Mouse (Mus musculus) CD4-positive helper T cell, adult 2 months (primary cell): Measurements from ENCODE around the gene Olr1.

Experiments used
- DNase-seq: peaks from one replicate; pipeline ENCODE4 v3.0.0-alpha.2; 2012; ENCODE audit warnings: low read depth, missing footprints, low spot score

The Olr1 gene

DNA sequence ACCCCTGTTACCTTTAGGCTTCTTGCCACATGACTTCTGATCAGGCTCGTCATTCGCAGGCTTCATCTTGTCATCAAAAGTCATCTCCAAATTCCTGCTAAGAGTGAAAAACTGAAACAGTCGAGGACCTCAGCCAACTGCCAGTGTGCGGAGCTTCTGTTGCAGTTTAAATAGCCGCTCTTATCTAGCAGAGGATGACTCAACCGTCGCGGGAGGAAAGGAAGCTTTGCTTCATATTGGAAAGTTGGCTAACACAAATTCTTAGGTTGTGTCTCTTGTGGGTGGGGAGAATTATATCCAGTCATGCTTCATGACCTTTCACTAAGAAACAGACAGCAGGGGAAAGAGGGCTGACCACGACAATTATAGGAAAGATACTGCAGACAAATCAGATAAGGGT is at the start of gene Olr1:
Gene Olr1, minus strand, starts transcription at position 142 of the 400 bp plus-strand sequence.
- no peak for DNase-seq

- DNase-seq, result no peak
These were observed 41.0 kb upstream of the Olr1 start for GRCm38 (mm10) chr6:129548009-129548408.

DNA sequence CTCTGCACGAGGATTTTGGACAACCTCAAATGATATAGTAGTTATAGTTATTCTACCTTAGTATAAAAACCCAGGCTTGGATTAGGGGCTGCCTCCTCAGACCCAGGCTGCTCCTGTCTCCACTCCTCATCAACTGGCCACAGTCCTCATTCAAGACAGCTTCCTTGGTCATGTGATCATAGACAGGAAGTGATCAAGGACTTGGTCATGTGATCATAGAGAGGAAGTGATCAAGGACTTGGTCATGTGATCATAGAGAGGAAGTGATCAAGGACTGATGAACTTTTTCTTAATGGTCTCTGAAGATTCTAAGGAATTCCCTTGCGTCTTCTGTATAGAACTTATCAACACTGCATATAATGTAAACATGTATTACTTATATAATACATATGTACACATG is 40.3 kb upstream of the Olr1 start:
- DNase-seq, result no peak

- DNase-seq, result peak; percentile 35
These were observed 37.0 kb upstream of the Olr1 start for GRCm38 (mm10) chr6:129543709-129544606.

- no peak for DNase-seq
These were observed 35.6 kb upstream of the Olr1 start for GRCm38 (mm10) chr6:129542540-129542939.

DNA sequence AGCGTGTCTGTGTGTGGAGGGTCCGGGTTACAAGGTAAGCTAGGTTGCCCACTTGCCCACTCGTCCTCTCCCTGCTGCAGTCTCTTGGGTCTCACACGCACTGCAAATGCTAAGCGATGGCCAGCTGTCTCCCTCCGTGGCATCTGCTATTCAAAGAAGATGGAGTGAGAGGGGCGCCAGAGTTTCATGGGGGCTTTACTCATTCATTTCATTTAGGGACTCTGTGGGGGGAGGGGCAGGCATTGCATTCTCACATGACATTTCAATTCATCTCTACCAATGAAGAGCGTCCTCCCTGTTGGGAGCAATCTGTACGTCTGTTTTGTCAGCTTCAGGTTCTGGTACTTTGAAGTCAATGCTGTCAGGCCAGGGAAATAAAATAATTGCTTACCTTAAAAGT is 35.0 kb upstream of the Olr1 start:
- DNase-seq, result no peak

DNA sequence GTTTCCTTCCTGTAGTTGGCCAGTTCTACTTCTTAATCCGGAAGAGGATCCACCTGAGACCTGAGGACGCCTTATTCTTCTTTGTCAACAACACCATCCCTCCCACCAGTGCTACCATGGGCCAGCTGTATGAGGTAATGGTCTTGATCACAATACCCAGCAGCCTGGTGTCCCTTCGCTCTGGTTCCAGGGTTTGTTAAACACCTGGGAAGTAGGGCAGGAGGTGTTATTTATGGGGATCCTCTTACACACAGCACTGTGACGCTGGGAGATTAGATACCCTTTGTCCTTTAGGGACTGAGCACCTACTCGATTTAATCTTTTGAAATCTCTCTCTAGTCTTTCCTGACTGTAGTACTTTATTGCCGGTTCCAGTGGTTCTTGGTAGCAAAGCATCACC is 31.6 kb upstream of the Olr1 start:
- no peak for DNase-seq

DNA sequence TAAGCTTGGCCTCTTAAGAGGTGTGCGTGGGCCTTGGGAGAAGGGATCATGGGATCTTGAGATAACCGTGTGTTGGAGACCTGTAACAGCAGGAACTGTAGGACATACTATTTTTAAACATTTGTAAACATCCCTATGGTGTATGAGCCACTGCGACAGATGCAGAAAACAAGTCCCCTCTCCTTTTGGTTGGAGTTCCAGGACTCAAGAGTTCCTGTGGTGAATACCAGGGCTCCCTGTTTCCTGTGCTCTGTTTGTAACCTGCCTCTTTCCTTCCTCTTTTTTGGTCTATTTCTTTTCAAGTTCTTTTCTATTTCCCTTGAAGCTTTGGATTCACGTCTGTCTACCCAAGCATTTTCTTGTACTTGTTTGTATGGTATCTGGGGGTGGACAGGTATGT is 28.8 kb upstream of the Olr1 start:
- no peak for DNase-seq

DNA sequence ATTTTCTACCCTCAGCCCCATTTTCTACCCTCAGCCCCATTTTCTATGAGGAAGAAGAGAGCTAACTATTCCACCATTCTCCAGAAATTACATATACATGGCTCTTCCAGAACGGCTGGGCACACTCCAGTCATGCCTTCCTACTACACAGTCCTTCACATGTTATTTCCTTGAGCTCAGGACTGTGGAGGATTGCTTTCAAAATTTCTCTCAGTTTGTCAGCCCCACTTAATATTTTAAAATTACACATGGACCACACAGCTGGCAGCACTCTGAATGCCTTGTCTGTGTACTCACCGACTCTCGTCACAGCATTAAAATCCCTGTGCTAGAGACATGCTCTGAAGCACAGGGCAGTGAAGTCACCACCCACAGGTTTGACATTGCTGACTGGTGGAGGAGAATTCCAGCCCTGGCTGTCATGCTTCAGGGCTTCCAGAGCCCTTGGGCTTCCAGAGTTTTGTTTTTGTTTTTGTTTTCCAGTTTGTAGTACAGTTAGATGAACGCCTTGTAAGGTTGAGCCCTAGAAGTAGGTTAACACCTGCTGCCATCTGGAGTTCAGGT is 27.7 kb upstream of the Olr1 start:
- DNase-seq, result no peak

DNA sequence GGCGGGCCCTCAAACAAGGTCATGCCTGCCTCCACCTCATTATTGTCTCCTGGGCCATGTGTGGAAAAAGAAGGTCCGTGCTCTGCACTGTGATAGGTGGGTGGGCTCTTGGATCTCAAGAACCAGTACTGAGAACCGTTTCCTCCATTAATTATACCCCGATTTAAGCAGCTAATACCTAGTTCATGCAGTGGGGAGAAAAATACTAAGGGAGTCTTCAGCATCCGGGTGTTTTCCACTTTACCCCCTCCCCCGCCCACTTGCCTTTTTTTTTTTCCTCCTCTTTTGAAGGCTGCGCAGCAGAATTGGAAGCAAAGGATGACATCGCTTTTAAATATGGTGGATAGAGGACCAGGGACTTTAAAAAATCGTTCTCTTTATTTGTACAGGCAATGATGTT is 27.1 kb upstream of the Olr1 start:
- peak; percentile 43 for DNase-seq

DNA sequence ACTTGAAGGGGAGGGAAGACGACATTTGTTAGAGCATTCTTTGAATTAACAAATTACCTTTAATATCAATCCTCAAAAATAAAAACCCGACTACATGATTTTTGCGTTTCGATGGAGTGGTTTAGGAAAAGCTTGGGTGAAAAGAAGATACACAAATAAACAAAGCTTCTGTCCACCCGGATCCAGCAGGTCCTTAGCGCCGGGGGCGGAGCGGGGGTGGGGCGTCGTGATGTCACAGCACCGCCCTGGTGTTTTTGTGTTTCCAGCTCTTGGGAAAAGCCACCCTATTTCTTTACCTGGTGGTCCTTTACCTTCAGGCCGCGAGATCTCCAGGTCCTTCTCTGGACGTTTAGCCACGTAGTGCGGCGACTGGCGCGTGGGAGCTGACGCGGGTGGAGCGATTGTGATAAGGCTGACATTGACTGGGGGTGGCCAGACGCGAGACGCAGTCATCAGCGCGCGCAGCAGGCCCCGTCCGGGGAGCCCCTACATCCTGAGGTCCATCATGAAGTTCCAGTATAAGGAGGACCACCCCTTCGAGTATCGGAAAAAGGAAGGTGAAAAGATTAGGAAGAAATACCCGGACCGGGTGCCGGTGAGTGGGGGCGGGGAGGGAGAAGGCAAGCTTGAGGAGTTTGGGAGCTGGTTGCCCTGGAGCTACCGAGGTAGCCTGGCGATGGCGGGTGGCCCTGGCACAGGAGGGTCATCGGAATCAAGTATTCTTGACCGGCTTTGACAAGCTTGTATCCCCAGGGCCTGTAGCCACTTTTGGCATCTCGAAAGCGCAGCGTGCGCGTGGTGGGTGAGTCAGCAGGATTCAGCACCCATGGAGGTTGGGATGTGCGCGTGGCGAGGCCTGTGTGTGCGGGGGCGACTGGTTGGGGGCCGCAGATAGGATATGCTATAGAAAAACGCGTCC is 26.2 kb upstream of the Olr1 start, which contains the start of gene Gabarapl1:
Gene Gabarapl1, plus strand, starts transcription at position 219 of the 919 bp plus-strand sequence.
- peak; percentile 64 for DNase-seq

DNA sequence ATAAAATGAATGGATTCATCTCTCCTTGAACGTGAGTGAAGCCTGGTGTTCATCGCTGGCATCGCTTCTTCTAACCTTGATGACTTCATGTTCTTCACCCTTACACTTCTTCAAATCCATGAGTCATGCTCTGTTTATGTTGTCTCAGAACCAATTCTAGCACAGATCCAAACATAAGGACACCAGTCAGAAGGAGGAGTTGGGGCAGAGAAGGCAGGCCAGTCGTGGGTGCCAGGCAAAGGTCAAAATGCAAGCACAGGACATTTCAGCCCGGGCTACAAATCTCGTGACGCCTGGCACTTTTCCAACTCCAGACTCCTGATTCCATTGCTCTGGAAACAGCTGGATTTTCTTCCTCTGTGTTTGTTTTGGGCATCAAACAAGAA is 25.6 kb upstream of the Olr1 start:
- peak; percentile 36 for DNase-seq

DNA sequence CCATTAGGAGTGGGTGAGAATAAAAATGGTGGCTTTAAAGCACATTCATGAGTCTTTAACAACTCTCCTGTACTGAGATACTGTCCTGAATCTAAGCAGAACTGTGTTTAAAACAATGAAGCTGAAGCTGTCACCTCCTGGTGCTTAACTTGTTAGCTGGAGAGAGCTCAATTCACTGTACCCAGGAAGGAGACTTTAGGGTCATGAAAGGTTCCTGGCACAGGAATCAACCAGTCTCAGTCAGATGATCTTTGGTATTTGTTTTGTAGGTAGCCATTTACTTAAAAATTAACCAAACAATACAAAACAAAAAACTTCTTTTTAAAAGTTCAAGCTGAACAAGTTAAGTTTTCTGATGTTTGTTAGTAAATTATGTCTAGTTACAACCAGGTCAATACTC is 23.3 kb upstream of the Olr1 start:
- DNase-seq, result no peak

GRCm38 (mm10) chr6:129529605-129530004 is 22.6 kb upstream of the Olr1 start:
- no peak for DNase-seq

GRCm38 (mm10) chr6:129527416-129527815 is 20.5 kb upstream of the Olr1 start:
- DNase-seq, result no peak

DNA sequence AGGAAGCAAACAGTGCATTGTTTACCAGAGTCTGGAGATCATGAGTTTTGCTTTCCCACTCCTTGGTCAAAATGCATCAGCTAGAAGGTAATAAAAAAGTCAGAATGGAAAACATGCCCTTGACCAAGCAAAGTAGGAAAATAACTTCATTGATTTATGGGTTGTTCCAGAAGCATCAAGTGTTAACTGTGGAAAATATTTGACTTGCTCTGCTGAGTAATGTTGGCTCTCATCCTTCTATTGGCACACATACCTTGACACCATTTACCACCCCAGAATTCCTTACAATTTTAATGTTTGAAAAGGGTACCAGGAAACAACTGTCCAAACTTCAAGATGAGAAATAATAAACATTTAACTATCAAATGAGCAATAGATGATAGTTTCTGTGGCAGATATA is 19.1 kb upstream of the Olr1 start:
- DNase-seq, result no peak

DNA sequence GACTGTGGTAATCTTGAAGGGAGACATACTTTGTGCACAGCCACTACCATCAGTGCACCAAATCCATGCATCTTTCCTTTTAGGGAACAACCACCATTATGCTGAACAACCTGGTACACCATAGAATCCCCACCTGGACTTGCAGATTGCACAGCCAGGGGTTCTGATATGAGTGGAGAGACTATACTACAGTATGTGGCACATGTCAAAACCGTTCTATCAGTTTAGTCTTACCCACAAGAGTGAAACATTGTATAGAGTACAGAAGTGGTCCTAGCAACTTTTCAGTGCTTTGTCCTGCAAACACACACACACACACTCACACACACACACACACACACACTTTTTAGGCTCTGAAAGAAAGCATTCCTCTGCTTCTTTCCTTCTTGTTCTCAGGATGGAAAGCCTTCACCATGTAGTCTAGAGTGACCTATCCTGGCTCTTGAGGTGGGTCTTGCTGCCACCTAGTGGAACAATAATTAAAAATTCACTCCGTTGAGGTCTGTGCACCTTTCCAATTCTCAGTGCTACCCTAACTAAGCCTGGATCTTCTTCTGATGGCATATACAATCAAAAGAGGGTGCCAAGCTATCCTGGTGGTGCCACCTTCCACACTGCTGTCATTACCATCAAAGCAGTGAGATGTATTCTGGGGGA is 10.9 kb upstream of the Olr1 start:
- peak; percentile 21 for DNase-seq

DNA sequence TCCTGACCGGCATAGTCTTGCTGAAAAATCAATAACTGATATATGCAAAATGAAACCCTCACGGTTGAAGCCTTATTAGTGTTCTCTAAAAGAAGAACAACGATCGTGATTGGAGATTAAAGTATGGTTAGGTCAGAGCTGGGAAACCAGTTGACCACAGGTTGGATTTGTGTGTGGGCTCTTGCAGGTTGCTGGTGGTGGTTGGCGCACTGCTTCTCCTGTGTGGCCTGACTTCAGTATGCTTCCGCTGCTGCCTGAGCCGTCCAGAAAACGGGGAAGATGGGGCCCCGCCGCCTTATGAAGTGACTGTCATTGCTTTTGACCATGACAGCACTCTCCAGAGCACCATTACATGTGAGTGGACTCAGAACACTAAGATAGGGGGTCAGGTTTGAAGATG is 9.4 kb upstream of the Olr1 start:
- DNase-seq, result no peak

DNA sequence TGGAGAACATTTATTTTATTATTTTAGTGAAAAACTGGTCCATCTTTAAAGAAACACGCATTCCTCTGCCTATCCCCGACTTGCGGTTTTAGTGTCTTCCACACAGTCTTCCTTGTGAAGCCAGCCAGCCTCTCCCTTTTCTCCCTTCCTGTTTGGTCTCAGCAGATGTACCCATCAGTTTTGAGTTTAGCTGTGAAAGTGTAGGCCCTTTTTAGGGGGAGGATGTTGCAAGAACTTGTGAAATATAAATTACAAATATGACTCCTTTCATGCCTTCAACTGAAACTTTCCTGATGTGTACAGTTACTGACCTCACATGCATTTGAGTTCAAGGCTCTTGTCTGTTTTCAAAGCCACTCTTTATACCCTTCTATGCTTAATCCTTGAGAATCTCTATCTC is 8.1 kb upstream of the Olr1 start:
- no peak for DNase-seq

DNA sequence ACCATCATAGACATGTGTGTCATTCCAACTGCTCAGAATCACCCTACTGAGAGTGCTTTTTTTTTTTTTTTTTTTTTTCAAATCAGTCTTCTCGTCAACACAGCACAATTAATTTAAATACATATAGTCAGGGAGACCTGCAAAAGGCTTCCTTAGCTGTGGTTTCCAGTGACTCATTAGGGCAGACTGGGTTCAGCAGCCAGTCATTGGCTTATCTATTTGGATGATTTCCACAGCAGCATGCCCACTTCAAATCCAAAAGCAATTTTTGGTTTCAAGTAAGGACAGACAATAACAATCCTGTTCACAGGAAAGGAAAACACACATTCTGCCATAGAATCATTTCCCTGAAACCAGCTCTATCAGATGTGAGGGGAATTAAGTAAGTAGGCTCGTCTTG is 7.4 kb upstream of the Olr1 start:
- no peak for DNase-seq

GRCm38 (mm10) chr6:129513409-129513808 is 6.4 kb upstream of the Olr1 start:
- no peak for DNase-seq

GRCm38 (mm10) chr6:129512868-129513267 is 5.9 kb upstream of the Olr1 start:
- DNase-seq, result no peak
